Mouse (Mus musculus) heart, embryonic 14.5 days (tissue): ENCODE measurements around the gene Car15. TPM values are rescaled to one million over a fixed set of nuclear protein-coding genes. Genes with fewer than 3 reads are reported as not detected.

Experiments
- ATAC-seq: fragments of 200-750 bp; cut with Nextera tagmentation; 2 replicates; pipeline ENCODE4 v1.8.0; 2017; ENCODE audit warnings: low read depth, moderate TSS enrichment; ENCODE audit not compliant: insufficient number of reproducible peaks, insufficient read depth, low FRiP score
- H3K27ac ChIP-seq, 2 experiments: fragments of 200-500 bp in 1 of 2; fragments of 300-500 bp in 1 of 2; sonication (generic) in 1 of 2; replicated peaks in 1 of 2; 2 replicates each; pipeline ENCODE4 v1.5.1; 2012 to 2014; ENCODE audit warnings: low read depth in 2 of 2, low read length in 2 of 2, control low read depth in 1 of 2, mild to moderate bottlenecking in 1 of 2, mixed read lengths in 1 of 2; ENCODE audit not compliant: control insufficient read depth in 1 of 2, insufficient read depth in 1 of 2
- H3K27me3 ChIP-seq: fragments of 300-500 bp; sonication (generic); 2 replicates; pipeline ENCODE4 v1.6.1; 2014; ENCODE audit warnings: mild to moderate bottlenecking, low read length, control low read depth; ENCODE audit not compliant: control insufficient read depth, insufficient read depth
- H3K36me3 ChIP-seq: fragments of 300-500 bp; sonication (generic); 2 replicates; pipeline ENCODE4 v1.6.1; 2014; ENCODE audit warnings: mild to moderate bottlenecking, control low read depth, low read length, mixed read lengths; ENCODE audit not compliant: control insufficient read depth, insufficient read depth
- H3K4me1 ChIP-seq, 2 experiments: fragments of 200-500 bp in 1 of 2; fragments of 300-500 bp in 1 of 2; sonication (generic) in 1 of 2; 2 replicates each; pipeline ENCODE4 v1.6.1; 2012 to 2014; ENCODE audit warnings: low read length in 2 of 2, control low read depth in 1 of 2, mixed read lengths in 1 of 2; ENCODE audit not compliant: control insufficient read depth in 2 of 2, insufficient read depth in 2 of 2
- H3K4me2 ChIP-seq: fragments of 300-500 bp; sonication (generic); 2 replicates; pipeline ENCODE4 v1.6.1; 2014; ENCODE audit warnings: mild to moderate bottlenecking, low read length
- H3K4me3 ChIP-seq, 2 experiments: fragments of 200-500 bp in 1 of 2; fragments of 300-500 bp in 1 of 2; sonication (generic) in 1 of 2; 2 replicates each; pipeline ENCODE4 v1.5.1; 2012 to 2014; ENCODE audit warnings: low read length in 2 of 2, mild to moderate bottlenecking in 2 of 2, control low read depth in 1 of 2, low read depth in 1 of 2, moderate library complexity in 1 of 2; ENCODE audit not compliant: control insufficient read depth in 1 of 2, insufficient read depth in 1 of 2
- H3K9ac ChIP-seq: fragments of 300-500 bp; sonication (generic); 2 replicates; pipeline ENCODE4 v1.6.1; 2014; ENCODE audit warnings: mild to moderate bottlenecking, low read length
- H3K9me3 ChIP-seq: fragments of 300-500 bp; sonication (generic); 2 replicates; pipeline ENCODE4 v1.6.1; 2016; ENCODE audit warnings: low read length, control low read depth; ENCODE audit not compliant: control insufficient read depth
- WGBS: fragments of 180-500 bp; shearing (Covaris S2); extraction: QIAGEN DNeasy Blood & Tissue Kit; methylation state at CpG from one replicate; pipeline ENCODE4 v1.1.7; 2014; 5-methylcytosine and 5-hydroxymethylcytosine counted together
- polyA plus RNA-seq: library from polyadenylated mRNA; unstranded; fragments of >200 nt; fragmentation: Nextera tagmentation; extraction: Ambion mirVana; gene quantifications from 2 replicates; pipeline ENCODE4 v1.2.1, GENCODE M21; 2014

Gene Car15
- polyA plus RNA-seq: 1.0 and 1.3 TPM in 2 replicates

DNA sequence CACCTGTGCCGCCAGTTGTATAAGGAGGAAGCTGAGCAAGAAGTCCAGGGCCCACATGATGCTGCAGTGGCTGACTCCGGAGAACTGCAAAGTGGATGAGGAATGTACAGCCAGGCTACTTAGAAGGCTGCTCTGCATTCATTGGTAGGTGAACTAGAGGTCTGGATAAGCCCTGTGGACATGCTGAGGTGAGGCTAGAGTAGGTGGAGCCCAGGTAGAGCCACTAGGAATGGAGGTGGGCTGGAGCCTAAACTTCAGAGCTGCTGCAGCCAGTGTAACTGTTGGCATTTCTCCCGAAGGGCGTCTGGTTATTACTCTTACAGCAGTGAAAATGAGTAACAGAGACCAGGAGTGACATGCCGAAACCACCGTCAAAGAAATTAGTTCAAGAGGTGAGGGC lies at the start of gene Car15:
Gene Car15, minus strand, starts transcription at position 314 of the 400 bp plus-strand sequence.
- H3K9me3 ChIP-seq: no peaks in the 10 kb centered on the region
- 78% methylated on average over 6 of the region's 6 CpGs for WGBS
- no peak within 1 kb of the TSS for H3K27ac ChIP-seq
- no peak within 1 kb of the TSS for H3K9ac ChIP-seq
- H3K4me1 ChIP-seq: peaks cover 2 to 6% of the 10 kb centered on the region in 2 experiments; a peak in 2 of 4 replicates
- H3K4me2 ChIP-seq: no peak within 1 kb of the TSS
- H3K36me3 ChIP-seq: peaks cover 31% of the 10 kb centered on the region
- H3K27me3 ChIP-seq: peaks cover 38% of the 10 kb centered on the region
- no peak within 1 kb of the TSS for H3K4me3 ChIP-seq
- ATAC-seq: no peak

DNA sequence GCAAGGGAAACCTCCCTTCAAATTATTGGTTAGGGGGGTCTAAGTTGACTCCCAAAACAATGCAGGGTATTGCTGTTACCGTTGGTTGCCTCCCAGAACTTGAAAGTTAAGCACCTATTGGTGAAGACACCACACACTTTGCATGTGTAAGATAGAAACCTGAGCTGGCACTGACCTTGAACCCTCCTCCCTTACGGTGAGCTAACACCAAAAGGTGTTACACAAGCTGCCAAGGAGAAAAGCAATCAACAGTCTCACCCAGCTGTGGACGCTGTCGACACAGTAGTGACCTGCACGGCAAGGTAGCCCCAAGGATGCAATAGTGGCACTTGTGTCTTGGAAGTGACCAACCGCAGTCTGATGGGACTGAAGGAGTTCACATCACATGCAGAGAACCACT lies 46.0 kb upstream of the Car15 start:
- Histone ChIP-seq H3K4me2 (no peak overlapping the region), H3K4me1 (peaks cover 4 to 13% of the 10 kb centered on the region in 2 experiments; a peak in 3 of 4 replicates), H3K9ac (no peak overlapping the region), H3K9me3 (no peaks in the 10 kb centered on the region), H3K27ac (no peak overlapping the region), H3K36me3 (peaks cover 8% of the 10 kb centered on the region; the same call in 1 of the 2 replicates), H3K4me3 (no peak overlapping the region), H3K27me3 (no peaks in the 10 kb centered on the region)
- no peak for ATAC-seq
- WGBS: 60% methylated on average over 6 of the region's 6 CpGs

GRCm38 (mm10) chr16:17882196-17882595 lies 44.0 kb upstream of the Car15 start:
- peaks cover 8% of the 10 kb centered on the region; the same call in 1 of the 2 replicates for H3K36me3 ChIP-seq
- peaks cover 6 to 17% of the 10 kb centered on the region in 2 experiments; a peak in 3 of 4 replicates for H3K4me1 ChIP-seq
- no peak overlapping the region for H3K4me2 ChIP-seq
- no peak overlapping the region for H3K27ac ChIP-seq
- H3K9me3 ChIP-seq: no peaks in the 10 kb centered on the region
- H3K4me3 ChIP-seq: no peak overlapping the region
- no peaks in the 10 kb centered on the region for H3K27me3 ChIP-seq
- H3K9ac ChIP-seq: no peak overlapping the region
- ATAC-seq: no peak

GRCm38 (mm10) chr16:17879571-17879970 lies 41.4 kb upstream of the Car15 start:
- Histone ChIP-seq H3K4me1 (peaks cover 11 to 27% of the 10 kb centered on the region in 2 experiments), H3K36me3 (peaks cover 8% of the 10 kb centered on the region; the same call in 1 of the 2 replicates), H3K27me3 (no peaks in the 10 kb centered on the region), H3K27ac (no peak overlapping the region), H3K4me3 (no peak overlapping the region), H3K4me2 (no peak overlapping the region), H3K9me3 (no peaks in the 10 kb centered on the region), H3K9ac (no peak overlapping the region)
- ATAC-seq: no peak
- 81% methylated on average over 4 of the region's 4 CpGs for WGBS

- no peaks in the 10 kb centered on the region for H3K27me3 ChIP-seq
- ATAC-seq: no peak
- H3K4me1 ChIP-seq: peaks cover 18 to 45% of the 10 kb centered on the region in 2 experiments
- peaks cover 9% of the 10 kb centered on the region for H3K36me3 ChIP-seq
- H3K4me2 ChIP-seq: no peak overlapping the region
- H3K9ac ChIP-seq: no peak overlapping the region
- H3K4me3 ChIP-seq: no peak overlapping the region
- 90% methylated on average over 1 of the region's 1 CpGs for WGBS
- no peak overlapping the region for H3K27ac ChIP-seq
- H3K9me3 ChIP-seq: no peaks in the 10 kb centered on the region
Observed at GRCm38 (mm10) chr16:17876096-17876495, 37.9 kb upstream of the Car15 start.

DNA sequence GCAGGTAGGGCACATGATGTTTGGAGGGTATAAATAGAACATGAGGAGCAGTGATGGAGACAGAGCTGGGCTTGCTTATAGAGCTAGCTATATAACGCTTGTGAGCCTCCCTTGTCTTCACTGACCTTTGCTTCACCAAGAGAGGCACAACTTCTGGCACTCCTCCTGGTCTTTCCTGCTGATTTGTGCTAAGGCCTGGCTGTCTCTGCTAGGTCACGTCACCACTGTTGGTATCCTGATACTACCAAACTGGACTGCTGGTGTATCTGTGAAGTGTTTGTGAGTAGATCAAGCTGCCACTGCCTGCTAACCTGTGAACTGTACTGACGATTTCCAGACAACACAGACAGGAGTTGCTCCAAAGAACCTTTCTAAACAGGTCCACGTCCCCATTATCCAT lies 37.0 kb upstream of the Car15 start:
- no peak overlapping the region for H3K4me3 ChIP-seq
- H3K4me2 ChIP-seq: no peak overlapping the region
- peak overlapping the region; percentile 34 to 64 for H3K27ac ChIP-seq
- peaks cover 18 to 49% of the 10 kb centered on the region in 2 experiments for H3K4me1 ChIP-seq
- no peak overlapping the region for H3K9ac ChIP-seq
- 0 out of 2 replicates have a peak, but pooled peaks have one; percentile 14 for ATAC-seq
- WGBS: 26% methylated on average over 4 of the region's 4 CpGs
- no peaks in the 10 kb centered on the region for H3K27me3 ChIP-seq
- H3K36me3 ChIP-seq: peaks cover 15% of the 10 kb centered on the region
- no peaks in the 10 kb centered on the region for H3K9me3 ChIP-seq

- Histone ChIP-seq H3K36me3 (peaks cover 24% of the 10 kb centered on the region), H3K4me2 (0 out of 2 replicates have a peak overlapping the region, but pooled peaks have one; percentile 8), H3K4me1 (peaks cover 16 to 45% of the 10 kb centered on the region in 2 experiments), H3K27me3 (no peaks in the 10 kb centered on the region), H3K9me3 (no peaks in the 10 kb centered on the region), H3K27ac (peak overlapping the region; percentile 9 to 37; a peak in 2 of 4 replicates), H3K4me3 (no peak overlapping the region), H3K9ac (no peak overlapping the region)
- no peak for ATAC-seq
- 18% methylated on average over 4 of the region's 4 CpGs for WGBS
Observed at GRCm38 (mm10) chr16:17872995-17873394, 34.8 kb upstream of the Car15 start.

DNA sequence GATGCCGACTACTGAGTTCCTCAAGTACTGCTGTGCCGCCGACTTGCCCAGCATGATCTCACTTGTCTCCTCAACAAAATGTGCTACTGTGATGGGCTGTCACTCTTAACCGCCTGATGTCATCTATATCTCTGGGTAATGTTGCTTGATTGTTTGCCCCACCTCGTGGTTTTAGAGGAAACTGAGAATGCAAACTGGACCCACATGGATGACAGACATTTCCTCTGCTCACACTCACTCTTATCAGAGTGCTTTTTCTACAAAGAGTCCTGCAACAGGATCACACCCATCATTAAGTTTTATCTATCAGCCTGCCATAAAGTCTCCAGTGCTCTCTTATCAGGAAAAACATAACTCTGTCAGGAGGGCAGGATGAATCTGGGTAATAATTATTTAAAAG lies 33.1 kb upstream of the Car15 start:
- H3K9me3 ChIP-seq: no peaks in the 10 kb centered on the region
- H3K27me3 ChIP-seq: no peaks in the 10 kb centered on the region
- no peak for ATAC-seq
- H3K4me3 ChIP-seq: no peak overlapping the region
- H3K36me3 ChIP-seq: peaks cover 28% of the 10 kb centered on the region
- no peak overlapping the region for H3K27ac ChIP-seq
- WGBS: 28% methylated on average over 5 of the region's 5 CpGs
- H3K4me2 ChIP-seq: no peak overlapping the region
- no peak overlapping the region for H3K9ac ChIP-seq
- H3K4me1 ChIP-seq: peaks cover 16 to 44% of the 10 kb centered on the region in 2 experiments
